Mouse (Mus musculus): ENCODE measurements at regions not wholly inside any gene's neighbourhood (a gene's known extent, or its start where the extent isn't known, plus 50 kb on each side); places are given as distances from the start of the nearest gene placed in this dataset.

DNA sequence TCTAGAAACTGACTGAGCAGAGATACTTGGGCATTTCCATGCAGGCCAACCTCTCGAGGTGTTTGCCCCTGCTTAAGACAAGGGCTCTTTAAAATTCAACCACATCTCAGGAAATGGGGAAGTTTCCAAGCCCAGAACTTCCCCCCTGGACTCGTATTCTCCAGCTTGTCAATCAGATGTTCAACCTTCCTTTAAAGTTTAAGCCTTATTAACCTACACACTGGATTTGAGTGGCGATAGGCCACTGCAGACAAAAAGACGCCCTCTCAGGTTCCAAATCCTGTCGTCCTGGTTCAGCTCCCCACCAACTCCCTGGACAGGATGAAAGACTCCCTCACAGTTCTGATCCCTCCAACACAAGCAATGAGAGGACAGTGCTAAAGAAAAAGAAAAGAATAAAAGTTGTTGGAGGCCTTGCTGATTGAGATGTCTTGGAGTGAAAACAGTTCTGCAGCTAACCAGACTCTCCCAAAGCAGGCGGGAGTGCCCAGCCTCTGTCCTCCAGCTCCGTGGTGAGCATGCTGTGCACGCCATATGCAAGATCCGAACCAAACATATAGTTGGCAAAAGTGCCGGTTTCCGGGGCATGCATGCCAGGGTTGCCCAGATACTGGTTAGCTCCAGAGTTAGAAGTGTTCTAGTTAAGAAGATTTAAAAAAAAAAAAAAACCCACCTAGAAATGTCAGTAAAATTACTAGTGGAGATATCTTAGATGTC is 298.3 kb downstream of the Mycn start:
- H3K36me3 ChIP-seq (replicated peaks; ENCODE audit: insufficient read depth, low read length), result no peaks in the 10 kb centered on the region
- H3K4me3 ChIP-seq (ENCODE audit: low read depth, low read length), result no peak overlapping the region
- no peak for TF ChIP-seq EP300 (IDR thresholded peaks at IDR 0.05; ENCODE audit: low read depth)
- no peak for TF ChIP-seq CTCF (IDR thresholded peaks at IDR 0.05; ENCODE audit: low read depth)
- no peak for ATAC-seq
- no peak overlapping the region for H3K27ac ChIP-seq (ENCODE audit: low read depth)
- H3K9ac ChIP-seq (replicated peaks), result no peak overlapping the region
- WGBS (ENCODE audit: insufficient replicate concordance), result 64% methylated on average over 11 of the region's 11 CpGs
- H3K9me3 ChIP-seq (ENCODE audit: low read length), result no peaks in the 10 kb centered on the region
- no peak for DNase-seq
- H3K4me1 ChIP-seq (ENCODE audit: insufficient read depth), result no peaks in the 10 kb centered on the region
- H3K27me3 ChIP-seq (ENCODE audit: insufficient read depth, low read length), result no peaks in the 10 kb centered on the region
- H3K4me2 ChIP-seq (ENCODE audit: low read depth, low read length), result no peak overlapping the region

DNA sequence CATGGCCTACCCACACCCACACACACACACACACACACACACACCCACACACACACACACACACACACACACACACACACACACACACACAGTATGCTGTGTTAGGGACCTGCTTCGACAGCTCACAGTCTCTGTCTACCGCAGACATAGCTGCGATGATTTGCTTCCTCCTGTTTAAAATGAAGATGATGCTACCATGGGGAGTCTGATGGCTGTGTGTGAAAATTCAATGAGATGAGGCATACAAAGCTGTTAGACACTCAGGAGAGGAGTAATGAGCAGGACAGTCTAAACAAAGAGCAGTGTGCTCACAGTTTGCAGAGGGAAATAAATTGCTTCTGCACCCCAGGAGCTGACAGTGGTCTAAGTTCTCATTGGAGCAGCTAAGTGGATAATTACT is 306.4 kb downstream of the Mycn start:
- Histone ChIP-seq H3K27ac (ENCODE audit: low read depth) (no peak overlapping the region), H3K9ac (replicated peaks) (no peak overlapping the region), H3K27me3 (ENCODE audit: insufficient read depth, low read length) (no peaks in the 10 kb centered on the region), H3K4me3 (ENCODE audit: low read depth, low read length) (no peak overlapping the region), H3K36me3 (replicated peaks; ENCODE audit: insufficient read depth, low read length) (no peaks in the 10 kb centered on the region), H3K4me2 (ENCODE audit: low read depth, low read length) (no peak overlapping the region), H3K4me1 (ENCODE audit: insufficient read depth) (no peaks in the 10 kb centered on the region), H3K9me3 (ENCODE audit: low read length) (no peaks in the 10 kb centered on the region)
- DNase-seq (no peak), ATAC-seq (no peak)
- TF ChIP-seq EP300 (IDR thresholded peaks at IDR 0.05; ENCODE audit: low read depth) (no peak), CTCF (IDR thresholded peaks at IDR 0.05; ENCODE audit: low read depth) (no peak)
- WGBS (ENCODE audit: insufficient replicate concordance), result 76% methylated on average over 3 of the region's 3 CpGs

DNA sequence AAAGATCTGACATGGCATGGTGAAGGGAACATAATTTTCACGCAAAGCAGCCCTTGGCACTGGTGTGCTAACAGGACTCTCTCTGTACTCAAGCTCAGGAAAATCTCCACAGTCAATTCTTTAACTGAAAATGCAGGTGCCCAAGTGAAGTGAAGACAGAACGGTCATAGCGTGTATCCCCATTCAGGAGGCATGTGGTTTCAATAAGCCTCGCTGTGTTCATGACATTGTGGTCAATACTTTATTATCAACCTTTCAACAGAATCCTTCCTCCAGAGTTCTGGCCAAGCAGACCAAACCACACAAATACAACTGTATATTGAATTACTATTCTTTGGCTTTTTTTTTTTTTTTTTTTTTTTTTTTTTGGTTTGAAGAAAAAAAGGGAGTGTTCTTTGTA is 314.1 kb downstream of the Mycn start:
- 48% methylated on average over 4 of the region's 4 CpGs for WGBS (ENCODE audit: insufficient replicate concordance)

DNA sequence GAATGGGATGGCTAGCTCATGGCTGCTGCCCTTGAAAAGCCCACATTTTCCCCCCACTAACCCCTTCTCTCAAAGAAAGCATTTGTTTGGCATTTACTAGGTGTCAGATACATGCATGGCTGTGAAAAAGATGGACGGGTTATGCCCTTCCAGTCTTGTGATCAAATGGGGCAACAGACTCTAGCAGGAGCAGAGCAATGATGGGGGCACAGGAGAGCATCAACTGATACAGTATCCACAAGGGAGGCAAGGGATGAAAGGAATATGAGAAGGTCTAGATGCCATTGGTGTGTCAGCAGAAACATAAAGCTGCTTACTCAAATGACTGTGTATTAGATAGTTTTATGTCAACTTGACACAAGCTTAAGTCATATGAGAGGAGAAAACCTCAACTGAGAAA is 315.9 kb downstream of the Mycn start:
- H3K27ac ChIP-seq (ENCODE audit: low read depth), result no peak overlapping the region
- ATAC-seq (no peak), DNase-seq (no peak)
- TF ChIP-seq CTCF (IDR thresholded peaks at IDR 0.05; ENCODE audit: low read depth), result no peak
- no peak for TF ChIP-seq EP300 (IDR thresholded peaks at IDR 0.05; ENCODE audit: low read depth)
- 82% methylated on average over 1 of the region's 1 CpGs for WGBS (ENCODE audit: insufficient replicate concordance)
- no peaks in the 10 kb centered on the region for H3K27me3 ChIP-seq (ENCODE audit: insufficient read depth, low read length)
- no peaks in the 10 kb centered on the region for H3K9me3 ChIP-seq (ENCODE audit: low read length)
- no peaks in the 10 kb centered on the region for H3K4me1 ChIP-seq (ENCODE audit: insufficient read depth)
- no peaks in the 10 kb centered on the region for H3K36me3 ChIP-seq (replicated peaks; ENCODE audit: insufficient read depth, low read length)
- no peak overlapping the region for H3K9ac ChIP-seq (replicated peaks)
- no peak overlapping the region for H3K4me2 ChIP-seq (ENCODE audit: low read depth, low read length)
- H3K4me3 ChIP-seq (ENCODE audit: low read depth, low read length), result no peak overlapping the region

More for the DNA sequence above, 314.1 kb downstream of the Mycn start:
- Histone ChIP-seq H3K9ac (replicated peaks) (no peak overlapping the region), H3K4me1 (ENCODE audit: insufficient read depth) (no peaks in the 10 kb centered on the region), H3K4me3 (ENCODE audit: low read depth, low read length) (no peak overlapping the region), H3K4me2 (ENCODE audit: low read depth, low read length) (no peak overlapping the region), H3K9me3 (ENCODE audit: low read length) (no peaks in the 10 kb centered on the region), H3K36me3 (replicated peaks; ENCODE audit: insufficient read depth, low read length) (no peaks in the 10 kb centered on the region), H3K27ac (ENCODE audit: low read depth) (no peak overlapping the region), H3K27me3 (ENCODE audit: insufficient read depth, low read length) (no peaks in the 10 kb centered on the region)
- TF ChIP-seq EP300 (IDR thresholded peaks at IDR 0.05; ENCODE audit: low read depth) (no peak), CTCF (IDR thresholded peaks at IDR 0.05; ENCODE audit: low read depth) (no peak)
- no peak for ATAC-seq
- no peak for DNase-seq

DNA sequence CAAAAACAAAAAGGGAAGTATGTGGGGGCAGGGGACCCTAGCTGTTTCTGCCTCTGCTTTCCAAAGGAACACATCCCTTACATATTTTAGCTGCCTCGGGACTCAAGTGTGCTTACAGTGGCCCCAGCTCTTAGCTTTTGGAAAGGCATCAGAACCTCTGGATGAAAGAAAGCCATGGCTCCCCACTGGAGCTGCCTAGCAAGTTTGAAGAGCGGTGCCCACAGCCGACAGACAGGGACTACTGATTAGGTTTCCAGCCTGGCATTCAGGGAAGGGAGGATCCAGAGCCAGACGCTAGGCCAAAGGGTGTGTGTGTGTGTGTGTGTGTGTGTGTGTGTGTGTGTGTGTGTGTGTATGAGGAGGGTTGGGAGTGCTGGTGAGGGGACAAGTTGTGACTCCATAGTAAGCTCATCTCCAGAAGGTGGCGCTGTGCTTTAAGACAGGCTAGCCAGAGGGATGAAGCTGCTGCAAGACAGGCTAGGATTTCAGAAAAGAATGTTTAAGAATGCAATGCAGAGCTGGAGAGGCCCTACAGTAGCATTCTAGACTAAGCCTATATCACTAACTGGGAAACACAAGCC is 318.9 kb downstream of the Mycn start:
- no peaks in the 10 kb centered on the region for H3K27me3 ChIP-seq (ENCODE audit: insufficient read depth, low read length)
- H3K9me3 ChIP-seq (ENCODE audit: low read length), result no peaks in the 10 kb centered on the region
- no peak overlapping the region for H3K9ac ChIP-seq (replicated peaks)
- no peak overlapping the region for H3K4me2 ChIP-seq (ENCODE audit: low read depth, low read length)
- DNase-seq (peak; percentile 76), ATAC-seq (peak; percentile 63)
- 29% methylated on average over 5 of the region's 5 CpGs for WGBS (ENCODE audit: insufficient replicate concordance)
- H3K4me1 ChIP-seq (ENCODE audit: insufficient read depth), result no peaks in the 10 kb centered on the region
- no peaks in the 10 kb centered on the region for H3K36me3 ChIP-seq (replicated peaks; ENCODE audit: insufficient read depth, low read length)
- peak; percentile 71 for TF ChIP-seq CTCF (IDR thresholded peaks at IDR 0.05; ENCODE audit: low read depth)
- TF ChIP-seq EP300 (IDR thresholded peaks at IDR 0.05; ENCODE audit: low read depth), result no peak
- H3K27ac ChIP-seq (ENCODE audit: low read depth), result no peak overlapping the region
- H3K4me3 ChIP-seq (ENCODE audit: low read depth, low read length), result no peak overlapping the region

DNA sequence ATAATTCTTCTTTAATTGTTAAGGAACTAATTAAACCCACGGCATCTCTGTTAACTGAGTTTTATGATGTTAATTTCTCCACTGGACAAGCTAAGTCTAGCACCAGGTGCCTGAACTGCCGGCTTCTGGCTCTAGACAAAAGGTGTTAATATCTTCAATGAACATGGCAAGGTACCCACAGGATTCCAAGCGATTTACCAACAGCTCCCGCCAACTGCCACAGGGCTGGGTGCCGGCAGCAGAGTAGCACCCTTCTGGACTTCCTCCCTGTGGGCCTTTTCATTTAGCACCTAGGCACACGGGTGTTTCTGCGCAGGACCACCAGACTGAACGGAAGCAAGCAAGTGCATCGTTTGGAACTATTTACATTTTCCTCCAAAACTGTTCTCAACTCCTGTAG is 320.2 kb downstream of the Mycn start:
- Histone ChIP-seq H3K4me2 (ENCODE audit: low read depth, low read length) (no peak overlapping the region), H3K27me3 (ENCODE audit: insufficient read depth, low read length) (no peaks in the 10 kb centered on the region), H3K9me3 (ENCODE audit: low read length) (no peaks in the 10 kb centered on the region), H3K36me3 (replicated peaks; ENCODE audit: insufficient read depth, low read length) (no peaks in the 10 kb centered on the region), H3K27ac (ENCODE audit: low read depth) (no peak overlapping the region), H3K9ac (replicated peaks) (no peak overlapping the region), H3K4me3 (ENCODE audit: low read depth, low read length) (no peak overlapping the region), H3K4me1 (ENCODE audit: insufficient read depth) (no peaks in the 10 kb centered on the region)
- DNase-seq (no peak), ATAC-seq (no peak)
- TF ChIP-seq CTCF (IDR thresholded peaks at IDR 0.05; ENCODE audit: low read depth) (no peak), EP300 (IDR thresholded peaks at IDR 0.05; ENCODE audit: low read depth) (no peak)
- 78% methylated on average over 9 of the region's 9 CpGs for WGBS (ENCODE audit: insufficient replicate concordance)

Measured in liver, postnatal 0 days (tissue).